Mouse (Mus musculus): ENCODE data around the gene Macrod2.

The Macrod2 gene

GRCm38 (mm10) chr2:142373978-142374377 lies 1978.9 kb downstream of the Macrod2 start:
- no peak for DNase-seq (ENCODE audit: low spot score)

GRCm38 (mm10) chr2:142380563-142380962 lies 1985.5 kb downstream of the Macrod2 start:
- DNase-seq (ENCODE audit: low spot score), result no peak

GRCm38 (mm10) chr2:142381081-142381579 lies 1986.0 kb downstream of the Macrod2 start:
- no peak for DNase-seq (ENCODE audit: low spot score)

GRCm38 (mm10) chr2:142393546-142393945 lies 1998.4 kb downstream of the Macrod2 start:
- no peak for DNase-seq (ENCODE audit: low spot score)

GRCm38 (mm10) chr2:142399490-142399889 lies 2004.4 kb downstream of the Macrod2 start:
- peak; percentile 79 for DNase-seq (ENCODE audit: low spot score)

- DNase-seq (ENCODE audit: low spot score), result no peak
These were observed 2005.7 kb downstream of the Macrod2 start for GRCm38 (mm10) chr2:142400781-142401180.

GRCm38 (mm10) chr2:142401359-142401758 lies 2006.2 kb downstream of the Macrod2 start:
- DNase-seq (ENCODE audit: low spot score), result no peak

GRCm38 (mm10) chr2:142403394-142403793 lies 2008.3 kb downstream of the Macrod2 start:
- no peak for DNase-seq (ENCODE audit: low spot score)

GRCm38 (mm10) chr2:142404321-142404720 lies 2009.2 kb downstream of the Macrod2 start:
- DNase-seq (ENCODE audit: low spot score), result no peak

- no peak for DNase-seq (ENCODE audit: low spot score)
These were observed 2012.2 kb downstream of the Macrod2 start for GRCm38 (mm10) chr2:142407341-142407740.

GRCm38 (mm10) chr2:142410124-142410523 lies 2015.0 kb downstream of the Macrod2 start:
- DNase-seq (ENCODE audit: low spot score), result no peak

- no peak for DNase-seq (ENCODE audit: low spot score)
These were observed 2038.0 kb downstream of the Macrod2 start for GRCm38 (mm10) chr2:142433126-142433525.

- DNase-seq (ENCODE audit: low spot score), result no peak
These were observed 2039.6 kb downstream of the Macrod2 start for GRCm38 (mm10) chr2:142434731-142435130.

GRCm38 (mm10) chr2:142437606-142438461 lies 2042.7 kb downstream of the Macrod2 start:
- DNase-seq (ENCODE audit: low spot score), result no peak
